Mouse (Mus musculus): ENCODE results near the gene Tnfsf13b.

DNA sequence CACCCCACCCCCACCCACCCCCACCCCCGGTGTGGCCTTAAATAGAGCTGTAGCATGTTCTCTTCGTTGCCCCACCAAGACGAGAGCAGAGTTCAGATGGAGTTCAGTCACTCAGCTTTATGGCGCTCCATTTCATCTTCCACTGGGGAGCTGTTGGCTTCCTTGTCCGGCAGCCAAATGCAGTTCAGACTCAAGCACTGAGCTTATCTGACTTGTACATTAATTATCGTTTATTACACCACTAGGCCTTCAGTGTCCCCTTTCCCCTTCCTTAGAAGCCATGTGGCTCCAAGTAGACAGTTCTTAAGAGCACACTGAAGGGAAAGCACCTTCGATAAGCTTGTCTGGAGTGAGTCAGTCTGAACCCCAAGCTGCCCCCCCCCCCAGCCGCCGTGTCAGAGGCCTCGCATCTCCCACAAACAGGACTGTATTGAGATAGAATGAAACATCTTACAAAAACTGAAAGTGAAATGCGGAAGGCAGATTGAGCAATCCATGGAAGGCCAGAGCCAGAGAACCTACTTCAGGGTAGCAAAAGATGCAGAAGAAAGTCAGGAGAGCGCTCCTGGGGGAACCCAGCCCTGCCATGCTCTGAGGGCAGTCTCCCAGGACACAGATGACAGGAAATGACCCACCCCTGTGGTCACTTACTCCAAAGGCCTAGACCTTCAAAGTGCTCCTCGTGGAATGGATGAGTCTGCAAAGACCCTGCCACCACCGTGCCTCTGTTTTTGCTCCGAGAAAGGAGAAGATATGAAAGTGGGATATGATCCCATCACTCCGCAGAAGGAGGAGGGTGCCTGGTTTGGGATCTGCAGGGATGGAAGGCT lies at the start of gene Tnfsf13b:
- TF ChIP-seq CTCF (conservative IDR thresholded peaks at IDR 0.05; ENCODE audit: low read length) (no peak), NANOG (IDR thresholded peaks at IDR 0.05; ENCODE audit: borderline replicate concordance, low read length) (no peak), POU5F1 (IDR thresholded peaks at IDR 0.05; ENCODE audit: borderline replicate concordance, low read length) (no peak)

All from E14TG2a.4 (cell line).